Mouse (Mus musculus) ES-E14 (cell line): ENCODE results near the gene Uap1l1.

Source experiments
- CHD2 ChIP-seq: IDR thresholded peaks from 2 replicates; pipeline ENCODE4 v1.6.1; 2014; ENCODE audit warnings: mild to moderate bottlenecking, low read depth, low read length, inconsistent platforms
- HCFC1 ChIP-seq: IDR thresholded peaks from 2 replicates; pipeline ENCODE4 v1.6.1; 2012; ENCODE audit warnings: low read length, inconsistent platforms, borderline replicate concordance; ENCODE audit not compliant: insufficient read depth
- MAFK ChIP-seq: IDR thresholded peaks from 2 replicates; pipeline ENCODE4 v1.6.1; 2014; ENCODE audit warnings: mild to moderate bottlenecking, low read depth, low read length, inconsistent platforms; ENCODE audit not compliant: insufficient read depth
- ZC3H11A ChIP-seq: IDR thresholded peaks from 2 replicates; pipeline ENCODE4 v1.6.1; 2012; ENCODE audit warnings: low read depth, mild to moderate bottlenecking, inconsistent platforms, low read length, borderline replicate concordance

GRCm38 (mm10) chr2:25356208-25357079 is 9.0 kb downstream of the Uap1l1 start, which contains the start of gene Dpp7:
- TF ChIP-seq ZC3H11A (no peak), HCFC1 (no peak), MAFK (no peak), CHD2 (no peak)
